Comparison of ENCODE assay signal across 9 mouse cellular contexts in the genomic region with DNA sequence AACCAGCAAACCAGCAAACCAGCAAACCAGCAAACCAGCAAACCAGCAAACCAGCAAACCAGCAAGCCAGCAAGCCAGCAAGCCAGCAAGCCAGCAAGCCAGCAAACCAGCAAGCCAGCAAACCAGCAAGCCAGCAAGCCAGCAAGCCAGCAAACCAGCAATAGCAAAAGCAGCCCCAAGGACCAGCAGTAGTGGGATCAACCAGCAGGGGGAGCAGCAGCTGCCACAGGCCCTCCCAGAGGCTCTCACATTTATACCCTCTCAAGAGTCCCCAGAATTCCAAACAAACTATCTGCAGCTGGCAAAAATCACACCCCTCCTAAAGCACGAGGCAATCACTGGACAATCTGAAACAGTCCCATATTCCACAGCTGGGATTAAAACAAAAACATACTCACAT.
DNase-seq lines count a peak whose midpoint lies in the region; ATAC-seq lines count a peak whose summit lies in the region.
"Had no signal": no experiment of that assay in that cellular context is flagged by ENCODE, and none has a peak within 500 bp of the region (broad histone marks: within the 10 kb centered on the region; RNA-seq: fewer than 3 reads in every experiment).

No protein-coding gene starts in this region.

- no peak overlapping the region for H3K27ac ChIP-seq in embryonic facial prominence, embryonic 11.5 days (replicated peaks; ENCODE audit: low read depth, low read length)
- H3K27ac ChIP-seq in liver, embryonic 11.5 days (ENCODE audit: low read depth, low read length): no peak overlapping the region
- H3K27ac ChIP-seq: heart, embryonic 13.5 days had no signal

- peak; percentile 17 for DNase-seq in ovary, postnatal 14 days (ENCODE audit: low spot score)
- DNase-seq in ovary, postnatal 10 days (ENCODE audit: low spot score): no peak
- DNase-seq in adrenal gland, postnatal 25 days: peak; percentile 80
- DNase-seq in embryonic facial prominence, embryonic 11.5 days (ENCODE audit: low spot score): peak; percentile 76
- DNase-seq in kidney, adult 9 months: peak; percentile 78
- peak; percentile 40 for DNase-seq in liver, embryonic 11.5 days (ENCODE audit: low spot score)
- peak; percentile 62 for DNase-seq in right cerebral cortex, postnatal 4 days
- no peak for DNase-seq in adipocyte (ENCODE audit: low spot score)

- ATAC-seq in embryonic facial prominence, embryonic 11.5 days (replicated peaks; ENCODE audit: insufficient number of reproducible peaks, low FRiP score, low TSS enrichment, low read depth): no peak
- ATAC-seq in liver, embryonic 11.5 days (replicated peaks; ENCODE audit: low FRiP score): no peak

- H3K27me3 ChIP-seq in embryonic facial prominence, embryonic 11.5 days (ENCODE audit: control insufficient read depth, insufficient read depth, low read length): no peaks in the 10 kb centered on the region
- no peaks in the 10 kb centered on the region for H3K27me3 ChIP-seq in liver, embryonic 11.5 days (replicated peaks; ENCODE audit: control insufficient read depth, insufficient read depth, low read length)
- H3K27me3 ChIP-seq: heart, embryonic 13.5 days had no signal

- H3K36me3 ChIP-seq in embryonic facial prominence, embryonic 11.5 days (replicated peaks; ENCODE audit: control insufficient read depth, insufficient read depth, low read depth, low read length): no peaks in the 10 kb centered on the region
- no peaks in the 10 kb centered on the region for H3K36me3 ChIP-seq in liver, embryonic 11.5 days (ENCODE audit: control insufficient read depth, insufficient read depth, low read length)
- H3K36me3 ChIP-seq: heart, embryonic 13.5 days had no signal

- no peaks in the 10 kb centered on the region for H3K9me3 ChIP-seq in embryonic facial prominence, embryonic 11.5 days (replicated peaks; ENCODE audit: control insufficient read depth, low read length)
- H3K9me3 ChIP-seq in liver, embryonic 11.5 days (ENCODE audit: control insufficient read depth, low read length): no peaks in the 10 kb centered on the region
- H3K9me3 ChIP-seq: heart, embryonic 13.5 days had no signal

- no peak overlapping the region for H3K4me3 ChIP-seq in embryonic facial prominence, embryonic 11.5 days (ENCODE audit: low read depth, low read length)
- H3K4me3 ChIP-seq in liver, embryonic 11.5 days (ENCODE audit: low read depth, low read length): no peak overlapping the region
- H3K4me3 ChIP-seq: heart, embryonic 13.5 days had no signal

- no peaks in the 10 kb centered on the region for H3K4me1 ChIP-seq in embryonic facial prominence, embryonic 11.5 days (ENCODE audit: control insufficient read depth, insufficient read depth, low read length)
- no peaks in the 10 kb centered on the region for H3K4me1 ChIP-seq in liver, embryonic 11.5 days (replicated peaks; ENCODE audit: control insufficient read depth, insufficient read depth, low read length)
- H3K4me1 ChIP-seq: heart, embryonic 13.5 days had no signal

- 15% methylated on average over 1 of the region's 1 CpGs for WGBS in embryonic facial prominence, embryonic 11.5 days
- 30% methylated on average over 1 of the region's 1 CpGs for WGBS in liver, embryonic 11.5 days

- no peak overlapping the region for H3K9ac ChIP-seq in embryonic facial prominence, embryonic 11.5 days (replicated peaks; ENCODE audit: low read length)
- H3K9ac ChIP-seq in liver, embryonic 11.5 days (ENCODE audit: low read depth, low read length): no peak overlapping the region
- H3K9ac ChIP-seq: heart, embryonic 13.5 days had no signal

- H3K4me2 ChIP-seq in embryonic facial prominence, embryonic 11.5 days (ENCODE audit: low read depth, low read length): no peak overlapping the region
- H3K4me2 ChIP-seq in liver, embryonic 11.5 days: no peak overlapping the region
- H3K4me2 ChIP-seq: heart, embryonic 13.5 days had no signal

Comparison
In these comparisons a context has a peak if more than half of its experiments do, and no peak if none do; other contexts are left out.
1. DNase-seq: peak in ovary, postnatal 14 days (single experiment), adrenal gland, postnatal 25 days (single experiment), embryonic facial prominence, embryonic 11.5 days (single experiment), kidney, adult 9 months (single experiment), liver, embryonic 11.5 days (single experiment) and right cerebral cortex, postnatal 4 days (single experiment); none in ovary, postnatal 10 days (single experiment) and adipocyte (single experiment).